Mouse (Mus musculus): Measurements from ENCODE around the gene P2ry6. TPM values are rescaled to one million over a fixed set of nuclear protein-coding genes. Genes with fewer than 3 reads are reported as not detected.

The P2ry6 gene
- total and polyA plus RNA-seq, 2 experiments = 0.92 to 4.3 TPM

- no peaks in the 10 kb centered on the region for H3K27me3 ChIP-seq (ENCODE audit: control insufficient read depth, insufficient read depth, low read length)
- H3K4me3 ChIP-seq (ENCODE audit: insufficient read depth, low read depth, low read length) = no peak overlapping the region
- 80% methylated on average over 7 of the region's 7 CpGs for WGBS
- peak overlapping the region; percentile 10; the same call in 1 of the 2 replicates for H3K27ac ChIP-seq (replicated peaks; ENCODE audit: insufficient read depth, low read depth, low read length)
- peaks cover 3% of the 10 kb centered on the region; the same call in 1 of the 2 replicates for H3K4me1 ChIP-seq (ENCODE audit: control insufficient read depth, insufficient read depth, low read length)
- no peaks in the 10 kb centered on the region for H3K79me2 ChIP-seq (ENCODE audit: control insufficient read depth, insufficient read depth, low read length)
- no peak for DNase-seq (ENCODE audit: extremely low read depth, low read depth, low spot score)
- TF ChIP-seq CTCF (IDR thresholded peaks at IDR 0.05; ENCODE audit: low read depth, low read length) (no peak), POLR2A (IDR thresholded peaks at IDR 0.05; ENCODE audit: extremely low read depth, insufficient read depth, low read length) (no peak)
- H3K36me3 ChIP-seq (ENCODE audit: control insufficient read depth, insufficient read depth, low read length) = no peaks in the 10 kb centered on the region
- H3K9ac ChIP-seq (ENCODE audit: low read depth, low read length) = no peak overlapping the region
Measured at GRCm38 (mm10) chr7:100961146-100961545, 13.3 kb downstream of the P2ry6 start.

- TF ChIP-seq CTCF (IDR thresholded peaks at IDR 0.05; ENCODE audit: low read depth, low read length) (no peak), POLR2A (IDR thresholded peaks at IDR 0.05; ENCODE audit: extremely low read depth, insufficient read depth, low read length) (no peak)
- Histone ChIP-seq H3K27ac (replicated peaks; ENCODE audit: insufficient read depth, low read depth, low read length) (no peak overlapping the region), H3K9ac (ENCODE audit: low read depth, low read length) (no peak overlapping the region), H3K79me2 (ENCODE audit: control insufficient read depth, insufficient read depth, low read length) (no peaks in the 10 kb centered on the region), H3K4me1 (ENCODE audit: control insufficient read depth, insufficient read depth, low read length) (peaks cover 3% of the 10 kb centered on the region; the same call in 1 of the 2 replicates), H3K36me3 (ENCODE audit: control insufficient read depth, insufficient read depth, low read length) (no peaks in the 10 kb centered on the region), H3K4me3 (ENCODE audit: insufficient read depth, low read depth, low read length) (no peak overlapping the region), H3K27me3 (ENCODE audit: control insufficient read depth, insufficient read depth, low read length) (no peaks in the 10 kb centered on the region)
- WGBS = 86% methylated on average over 2 of the region's 2 CpGs
- no peak for DNase-seq (ENCODE audit: extremely low read depth, low read depth, low spot score)
Measured at GRCm38 (mm10) chr7:100960462-100960861, 14.0 kb downstream of the P2ry6 start.

GRCm38 (mm10) chr7:100958426-100958825 is 16.0 kb downstream of the P2ry6 start:
- Histone ChIP-seq H3K27ac (replicated peaks; ENCODE audit: insufficient read depth, low read depth, low read length) (no peak overlapping the region), H3K36me3 (ENCODE audit: control insufficient read depth, insufficient read depth, low read length) (no peaks in the 10 kb centered on the region), H3K4me1 (ENCODE audit: control insufficient read depth, insufficient read depth, low read length) (peaks cover 3% of the 10 kb centered on the region; the same call in 1 of the 2 replicates), H3K27me3 (ENCODE audit: control insufficient read depth, insufficient read depth, low read length) (no peaks in the 10 kb centered on the region), H3K4me3 (ENCODE audit: insufficient read depth, low read depth, low read length) (no peak overlapping the region), H3K9ac (ENCODE audit: low read depth, low read length) (no peak overlapping the region), H3K79me2 (ENCODE audit: control insufficient read depth, insufficient read depth, low read length) (no peaks in the 10 kb centered on the region)
- WGBS = 98% methylated on average over 2 of the region's 2 CpGs
- DNase-seq (ENCODE audit: extremely low read depth, low read depth, low spot score) = no peak
- TF ChIP-seq POLR2A (IDR thresholded peaks at IDR 0.05; ENCODE audit: extremely low read depth, insufficient read depth, low read length) (no peak), CTCF (IDR thresholded peaks at IDR 0.05; ENCODE audit: low read depth, low read length) (no peak)

GRCm38 (mm10) chr7:100952686-100953085 is 21.8 kb downstream of the P2ry6 start:
- 73% methylated on average over 7 of the region's 7 CpGs for WGBS
- Histone ChIP-seq H3K27ac (replicated peaks; ENCODE audit: insufficient read depth, low read depth, low read length) (peak overlapping the region; percentile 33; the same call in 1 of the 2 replicates), H3K9ac (ENCODE audit: low read depth, low read length) (no peak overlapping the region), H3K4me1 (ENCODE audit: control insufficient read depth, insufficient read depth, low read length) (peaks cover 5% of the 10 kb centered on the region; the same call in 1 of the 2 replicates), H3K36me3 (ENCODE audit: control insufficient read depth, insufficient read depth, low read length) (no peaks in the 10 kb centered on the region), H3K4me3 (ENCODE audit: insufficient read depth, low read depth, low read length) (no peak overlapping the region), H3K27me3 (ENCODE audit: control insufficient read depth, insufficient read depth, low read length) (no peaks in the 10 kb centered on the region), H3K79me2 (ENCODE audit: control insufficient read depth, insufficient read depth, low read length) (no peaks in the 10 kb centered on the region)
- no peak for TF ChIP-seq POLR2A (IDR thresholded peaks at IDR 0.05; ENCODE audit: extremely low read depth, insufficient read depth, low read length)
- no peak for TF ChIP-seq CTCF (IDR thresholded peaks at IDR 0.05; ENCODE audit: low read depth, low read length)
- DNase-seq (ENCODE audit: extremely low read depth, low read depth, low spot score) = peak; percentile 36

GRCm38 (mm10) chr7:100951903-100952302 is 22.5 kb downstream of the P2ry6 start:
- TF ChIP-seq POLR2A (IDR thresholded peaks at IDR 0.05; ENCODE audit: extremely low read depth, insufficient read depth, low read length) = no peak
- no peak for TF ChIP-seq CTCF (IDR thresholded peaks at IDR 0.05; ENCODE audit: low read depth, low read length)
- H3K27ac ChIP-seq (replicated peaks; ENCODE audit: insufficient read depth, low read depth, low read length) = peak overlapping the region; percentile 29; the same call in 1 of the 2 replicates

GRCm38 (mm10) chr7:100950481-100951010 is 23.9 kb downstream of the P2ry6 start:
- DNase-seq (ENCODE audit: extremely low read depth, low read depth, low spot score) = peak; percentile 58
- Histone ChIP-seq H3K4me3 (ENCODE audit: insufficient read depth, low read depth, low read length) (no peak overlapping the region), H3K36me3 (ENCODE audit: control insufficient read depth, insufficient read depth, low read length) (no peaks in the 10 kb centered on the region), H3K79me2 (ENCODE audit: control insufficient read depth, insufficient read depth, low read length) (no peaks in the 10 kb centered on the region), H3K27me3 (ENCODE audit: control insufficient read depth, insufficient read depth, low read length) (no peaks in the 10 kb centered on the region), H3K9ac (ENCODE audit: low read depth, low read length) (no peak overlapping the region), H3K4me1 (ENCODE audit: control insufficient read depth, insufficient read depth, low read length) (peaks cover 2% of the 10 kb centered on the region; the same call in 1 of the 2 replicates), H3K27ac (replicated peaks; ENCODE audit: insufficient read depth, low read depth, low read length) (peak overlapping the region; percentile 49)
- TF ChIP-seq CTCF (IDR thresholded peaks at IDR 0.05; ENCODE audit: low read depth, low read length) (no peak), POLR2A (IDR thresholded peaks at IDR 0.05; ENCODE audit: extremely low read depth, insufficient read depth, low read length) (no peak)
- WGBS = 74% methylated on average over 12 of the region's 12 CpGs

More at GRCm38 (mm10) chr7:100951903-100952302, 22.5 kb downstream of the P2ry6 start:
- H3K9ac ChIP-seq (ENCODE audit: low read depth, low read length) = no peak overlapping the region
- H3K4me3 ChIP-seq (ENCODE audit: insufficient read depth, low read depth, low read length) = no peak overlapping the region
- H3K27me3 ChIP-seq (ENCODE audit: control insufficient read depth, insufficient read depth, low read length) = no peaks in the 10 kb centered on the region
- H3K4me1 ChIP-seq (ENCODE audit: control insufficient read depth, insufficient read depth, low read length) = peaks cover 5% of the 10 kb centered on the region; the same call in 1 of the 2 replicates
- no peaks in the 10 kb centered on the region for H3K79me2 ChIP-seq (ENCODE audit: control insufficient read depth, insufficient read depth, low read length)
- DNase-seq (ENCODE audit: extremely low read depth, low read depth, low spot score) = no peak
- H3K36me3 ChIP-seq (ENCODE audit: control insufficient read depth, insufficient read depth, low read length) = no peaks in the 10 kb centered on the region
- 67% methylated on average over 2 of the region's 2 CpGs for WGBS
